Mouse (Mus musculus): ENCODE measurements around the gene Cryl1. TPM values are rescaled to one million over a fixed set of nuclear protein-coding genes. Genes with fewer than 3 reads are reported as not detected.
A peak's percentile ranks its signal among the peaks of the same experiment; 100 is the strongest.

Cryl1 gene
- polyA plus RNA-seq, 1 experiment, result 0.08 TPM

- TF ChIP-seq GATA1 (IDR thresholded peaks at IDR 0.05; ENCODE audit: low read length), result no peak
- no peak for TF ChIP-seq TAL1 (IDR thresholded peaks at IDR 0.05; ENCODE audit: low read length)
These were observed 9.0 kb upstream of the Cryl1 start for GRCm38 (mm10) chr14:57407039-57407987.

DNA sequence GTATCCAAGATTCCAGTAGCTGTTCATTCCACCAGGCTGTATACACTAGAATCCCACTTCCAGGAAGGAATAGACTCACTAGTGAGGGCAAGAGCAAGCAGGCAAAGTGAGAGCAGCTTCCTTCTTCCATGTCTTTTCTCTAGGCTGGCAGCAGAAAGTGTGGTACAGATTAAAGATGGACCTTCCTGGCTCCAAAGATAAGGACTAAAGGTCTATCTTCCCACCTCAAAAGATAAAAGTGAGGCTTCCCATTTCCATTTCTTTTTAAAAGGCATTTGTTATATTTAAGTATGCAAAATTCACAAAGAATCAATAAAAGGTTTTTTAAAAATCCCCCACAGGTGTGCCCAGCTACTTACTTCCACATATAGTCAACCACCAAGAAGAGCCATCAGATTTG, 4.5 kb upstream of the Cryl1 start:
- no peaks in the 10 kb centered on the region; the same call in 1 of the 2 replicates for H3K9me3 ChIP-seq (ENCODE audit: control insufficient read depth, low read length)
- no peaks in the 10 kb centered on the region for H3K36me3 ChIP-seq (ENCODE audit: control insufficient read depth)
- no peak overlapping the region for H3K4me3 ChIP-seq (replicated peaks)
- H3K4me1 ChIP-seq (ENCODE audit: control insufficient read depth), result peaks cover 34% of the 10 kb centered on the region
- TF ChIP-seq GATA1 (IDR thresholded peaks at IDR 0.05; ENCODE audit: low read length) (no peak), TAL1 (IDR thresholded peaks at IDR 0.05; ENCODE audit: low read length) (no peak)
- H3K27me3 ChIP-seq (ENCODE audit: control insufficient read depth), result no peaks in the 10 kb centered on the region

More at GRCm38 (mm10) chr14:57407039-57407987, 9.0 kb upstream of the Cryl1 start:
- no peaks in the 10 kb centered on the region for H3K36me3 ChIP-seq (ENCODE audit: control insufficient read depth)
- no peak overlapping the region for H3K4me3 ChIP-seq (replicated peaks)
- no peaks in the 10 kb centered on the region for H3K27me3 ChIP-seq (ENCODE audit: control insufficient read depth)
- H3K4me1 ChIP-seq (ENCODE audit: control insufficient read depth), result peaks cover 16% of the 10 kb centered on the region
- no peaks in the 10 kb centered on the region; the same call in 1 of the 2 replicates for H3K9me3 ChIP-seq (ENCODE audit: control insufficient read depth, low read length)

DNA sequence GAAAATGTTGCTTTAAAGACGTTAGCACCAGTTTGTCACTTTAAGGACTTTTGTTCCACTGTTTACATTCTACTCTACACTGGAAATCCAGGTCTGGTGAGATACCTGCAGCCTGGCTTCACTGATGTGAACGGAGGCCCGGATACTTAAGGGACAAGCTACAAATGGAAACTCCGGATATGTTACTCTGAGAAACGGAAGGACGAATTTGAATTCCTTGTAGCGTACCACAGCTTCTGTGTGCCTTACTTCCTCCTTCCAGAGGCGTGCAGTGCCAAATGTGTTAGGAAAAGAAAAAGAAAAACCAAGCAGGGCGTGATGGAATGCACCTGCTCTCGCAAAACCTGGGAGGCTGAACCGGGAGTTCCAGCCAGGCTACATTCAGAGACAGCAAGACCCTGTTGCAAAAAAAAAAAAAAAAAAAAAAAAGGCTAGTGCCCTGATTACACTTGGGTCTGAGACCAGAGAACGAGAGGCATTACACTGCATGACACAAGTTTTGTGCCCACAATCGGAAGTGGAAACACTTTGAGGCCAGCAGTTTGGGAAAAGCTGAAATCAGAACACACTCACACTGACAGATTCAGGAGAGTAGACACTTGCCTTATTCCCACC, 591 bp upstream of the Cryl1 start:
- TF ChIP-seq GATA1 (IDR thresholded peaks at IDR 0.05; ENCODE audit: low read length) (no peak), TAL1 (IDR thresholded peaks at IDR 0.05; ENCODE audit: low read length) (no peak)
- Histone ChIP-seq H3K4me1 (ENCODE audit: control insufficient read depth) (peaks cover 39% of the 10 kb centered on the region), H3K9me3 (ENCODE audit: control insufficient read depth, low read length) (no peaks in the 10 kb centered on the region; the same call in 1 of the 2 replicates), H3K27me3 (ENCODE audit: control insufficient read depth) (no peaks in the 10 kb centered on the region), H3K36me3 (ENCODE audit: control insufficient read depth) (no peaks in the 10 kb centered on the region), H3K4me3 (replicated peaks) (peak overlapping the region; percentile 78)

DNA sequence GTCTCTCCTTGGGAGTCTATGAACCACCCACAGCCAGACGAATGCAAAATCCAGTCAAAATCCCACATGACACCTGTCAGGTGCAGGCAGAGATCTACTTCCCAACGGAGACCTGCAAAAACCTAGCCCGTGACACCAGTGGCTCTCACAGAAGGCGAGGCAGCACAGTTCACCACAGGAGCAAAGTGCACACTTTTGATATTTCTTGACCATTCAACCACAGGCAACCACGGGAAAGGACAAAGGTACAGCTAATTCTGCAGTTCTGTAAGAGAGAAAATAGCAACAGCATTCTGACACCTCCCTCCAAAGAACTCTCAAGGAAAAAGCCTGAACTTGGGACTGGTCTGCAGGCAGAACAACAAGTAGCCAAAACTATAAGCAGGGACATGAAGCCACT, 1.1 kb downstream of the Cryl1 start:
- Histone ChIP-seq H3K4me3 (replicated peaks) (no peak overlapping the region), H3K36me3 (ENCODE audit: control insufficient read depth) (no peaks in the 10 kb centered on the region), H3K27me3 (ENCODE audit: control insufficient read depth) (no peaks in the 10 kb centered on the region), H3K4me1 (ENCODE audit: control insufficient read depth) (peaks cover 25% of the 10 kb centered on the region), H3K9me3 (ENCODE audit: control insufficient read depth, low read length) (no peaks in the 10 kb centered on the region; the same call in 1 of the 2 replicates)
- TF ChIP-seq GATA1 (IDR thresholded peaks at IDR 0.05; ENCODE audit: low read length), result no peak
- TF ChIP-seq TAL1 (IDR thresholded peaks at IDR 0.05; ENCODE audit: low read length), result no peak

- Histone ChIP-seq H3K4me3 (replicated peaks) (no peak overlapping the region), H3K4me1 (ENCODE audit: control insufficient read depth) (peaks cover 26% of the 10 kb centered on the region), H3K27me3 (ENCODE audit: control insufficient read depth) (no peaks in the 10 kb centered on the region), H3K36me3 (ENCODE audit: control insufficient read depth) (no peaks in the 10 kb centered on the region), H3K9me3 (ENCODE audit: control insufficient read depth, low read length) (no peaks in the 10 kb centered on the region)
- TF ChIP-seq TAL1 (IDR thresholded peaks at IDR 0.05; ENCODE audit: low read length) (no peak), GATA1 (IDR thresholded peaks at IDR 0.05; ENCODE audit: low read length) (no peak)
These were observed 2.9 kb downstream of the Cryl1 start for GRCm38 (mm10) chr14:57395470-57395869.

DNA sequence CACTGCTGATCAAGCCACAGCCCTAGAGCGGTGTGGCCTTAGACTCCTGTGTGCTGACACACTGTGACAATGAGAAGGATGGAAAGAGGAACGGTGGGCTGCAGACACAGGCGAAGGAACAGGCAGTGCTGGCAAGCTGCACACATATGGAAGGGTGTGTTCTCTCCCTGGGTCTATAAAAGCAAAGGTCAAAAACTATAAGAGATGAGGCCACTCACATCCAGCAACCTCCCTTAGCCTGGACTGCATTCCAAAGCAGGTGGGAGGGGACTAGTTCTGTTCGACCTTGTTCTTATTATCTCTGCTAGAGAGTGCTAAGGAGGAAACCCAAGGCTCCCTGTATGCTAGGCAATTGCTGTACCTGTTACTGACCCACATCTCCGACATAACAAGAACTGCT, 6.1 kb downstream of the Cryl1 start:
- no peaks in the 10 kb centered on the region for H3K36me3 ChIP-seq (ENCODE audit: control insufficient read depth)
- TF ChIP-seq TAL1 (IDR thresholded peaks at IDR 0.05; ENCODE audit: low read length) (no peak), GATA1 (IDR thresholded peaks at IDR 0.05; ENCODE audit: low read length) (no peak)
- peaks cover 12% of the 10 kb centered on the region for H3K4me1 ChIP-seq (ENCODE audit: control insufficient read depth)
- H3K4me3 ChIP-seq (replicated peaks), result no peak overlapping the region
- no peaks in the 10 kb centered on the region for H3K27me3 ChIP-seq (ENCODE audit: control insufficient read depth)
- no peaks in the 10 kb centered on the region for H3K9me3 ChIP-seq (ENCODE audit: control insufficient read depth, low read length)

DNA sequence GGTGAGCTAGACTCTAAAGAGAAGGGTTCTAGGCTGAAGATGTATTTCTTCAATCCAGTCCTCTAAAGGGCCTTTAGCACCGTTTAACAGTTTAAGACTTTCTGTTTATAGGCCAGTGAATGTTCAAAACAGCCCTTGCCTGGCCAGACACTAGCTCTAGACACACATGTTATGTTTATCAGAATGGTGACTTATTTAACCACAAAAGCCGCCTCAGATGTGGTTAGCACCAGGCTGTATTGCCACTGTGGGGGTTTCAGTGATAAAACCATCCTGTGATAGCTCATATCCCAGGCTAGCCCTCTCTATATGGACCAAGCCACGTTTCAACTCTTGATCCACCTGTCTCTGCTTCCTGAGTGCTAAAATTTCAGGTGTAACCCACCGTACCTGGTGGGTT, 6.7 kb downstream of the Cryl1 start:
- Histone ChIP-seq H3K27me3 (ENCODE audit: control insufficient read depth) (no peaks in the 10 kb centered on the region), H3K4me1 (ENCODE audit: control insufficient read depth) (peaks cover 16% of the 10 kb centered on the region), H3K4me3 (replicated peaks) (no peak overlapping the region), H3K9me3 (ENCODE audit: control insufficient read depth, low read length) (no peaks in the 10 kb centered on the region), H3K36me3 (ENCODE audit: control insufficient read depth) (no peaks in the 10 kb centered on the region)
- TF ChIP-seq GATA1 (IDR thresholded peaks at IDR 0.05; ENCODE audit: low read length), result no peak

DNA sequence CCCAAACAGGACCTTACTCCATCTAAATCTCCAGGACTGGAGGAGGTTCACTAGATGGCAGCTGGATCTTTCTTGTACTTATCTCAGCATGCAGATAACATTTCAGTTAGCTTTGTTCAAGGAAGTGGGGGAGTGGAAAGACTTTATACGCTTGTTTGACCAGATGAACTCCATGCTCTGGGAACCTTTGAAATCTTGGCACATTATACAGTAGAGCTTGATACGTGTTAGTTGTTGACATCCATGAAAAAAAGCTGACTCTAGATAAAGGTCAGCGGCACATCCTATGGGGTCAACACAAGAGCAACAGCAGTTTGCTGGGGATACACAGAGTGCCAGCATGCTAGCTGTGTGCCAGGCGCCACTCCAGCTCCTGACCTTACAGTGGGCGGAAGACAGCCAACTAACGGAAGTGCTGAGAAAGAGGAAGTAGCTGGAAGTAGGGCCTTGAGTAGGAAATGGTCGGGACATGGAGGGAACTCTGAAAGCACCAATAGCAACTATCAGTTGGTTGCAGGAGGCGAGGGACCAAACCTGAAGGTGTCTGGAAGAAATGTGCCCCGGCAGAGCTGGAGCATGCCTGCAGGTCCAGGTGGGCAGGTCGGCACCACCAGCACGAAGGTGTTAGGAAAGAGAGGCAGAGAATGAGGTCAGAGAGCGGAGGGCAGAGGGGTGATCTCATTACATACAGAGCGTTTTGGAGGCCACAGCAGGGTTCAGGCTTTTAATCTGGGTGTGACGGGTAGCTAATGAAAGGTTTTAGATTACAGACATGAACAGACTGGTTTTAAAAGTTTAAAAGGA, 11.4 kb downstream of the Cryl1 start:
- H3K4me3 ChIP-seq (replicated peaks), result no peak overlapping the region
- no peaks in the 10 kb centered on the region for H3K9me3 ChIP-seq (ENCODE audit: control insufficient read depth, low read length)
- H3K27me3 ChIP-seq (ENCODE audit: control insufficient read depth), result no peaks in the 10 kb centered on the region
- peaks cover 14% of the 10 kb centered on the region for H3K4me1 ChIP-seq (ENCODE audit: control insufficient read depth)
- no peaks in the 10 kb centered on the region for H3K36me3 ChIP-seq (ENCODE audit: control insufficient read depth)
- TF ChIP-seq GATA1 (IDR thresholded peaks at IDR 0.05; ENCODE audit: low read length), result no peak
- no peak for TF ChIP-seq TAL1 (IDR thresholded peaks at IDR 0.05; ENCODE audit: low read length)

Data from erythroblast, embryonic 14.5 days (primary cell).